Mouse (Mus musculus) thymus, adult 18-20 months (tissue): ENCODE data around the gene Vnn1.

Source experiments
- DNase-seq, 2 experiments: peaks; one replicate each; pipeline ENCODE4 v3.0.0; 2022; ENCODE audit warnings: mixed read lengths in 2 of 2

Vnn1 gene

GRCm38 (mm10) chr10:23894601-23895349 lies at the start of gene Vnn1:
TSS of gene Vnn1 (plus strand) at chr10:23894688.
- DNase-seq, result no peak

- no peak for DNase-seq
Measured at GRCm38 (mm10) chr10:23851228-23851912, 43.1 kb upstream of the Vnn1 start, which contains the start of gene Vnn3. TSS of gene Vnn3 (plus strand) at chr10:23851462.

- no peak for DNase-seq
Measured at GRCm38 (mm10) chr10:23852096-23852495, 42.4 kb upstream of the Vnn1 start.

- DNase-seq, result no peak
Measured at GRCm38 (mm10) chr10:23864362-23865312, 29.9 kb upstream of the Vnn1 start.

GRCm38 (mm10) chr10:23880695-23881094 lies 13.8 kb upstream of the Vnn1 start:
- DNase-seq, result no peak

GRCm38 (mm10) chr10:23884910-23885309 lies 9.6 kb upstream of the Vnn1 start:
- DNase-seq, result no peak

GRCm38 (mm10) chr10:23886060-23886459 lies 8.4 kb upstream of the Vnn1 start:
- no peak for DNase-seq

GRCm38 (mm10) chr10:23892987-23893386 lies 1.5 kb upstream of the Vnn1 start:
- DNase-seq, result no peak

- no peak for DNase-seq
Measured at GRCm38 (mm10) chr10:23895376-23895775, 888 bp downstream of the Vnn1 start.

GRCm38 (mm10) chr10:23901119-23901518 lies 6.6 kb downstream of the Vnn1 start:
- DNase-seq, result no peak

GRCm38 (mm10) chr10:23905661-23906060 lies 11.2 kb downstream of the Vnn1 start:
- DNase-seq, result no peak

- DNase-seq, result no peak
Measured at GRCm38 (mm10) chr10:23920056-23920455, 25.6 kb downstream of the Vnn1 start, which contains the start of gene Taar1. TSS of gene Taar1 (plus strand) at chr10:23920356.

- no peak for DNase-seq
Measured at GRCm38 (mm10) chr10:23922468-23922867, 28.0 kb downstream of the Vnn1 start.

- no peak for DNase-seq
Measured at GRCm38 (mm10) chr10:23923941-23924340, 29.5 kb downstream of the Vnn1 start.

GRCm38 (mm10) chr10:23937613-23938012 lies 43.1 kb downstream of the Vnn1 start:
- DNase-seq, result no peak

- DNase-seq, result no peak
Measured at GRCm38 (mm10) chr10:23938312-23938711, 43.8 kb downstream of the Vnn1 start, which contains the start of gene Taar2. TSS of gene Taar2 (plus strand) at chr10:23938572.

- no peak for DNase-seq
Measured at GRCm38 (mm10) chr10:23942465-23942864, 48.0 kb downstream of the Vnn1 start.

GRCm38 (mm10) chr10:23948026-23948425 lies 53.5 kb downstream of the Vnn1 start:
- no peak for DNase-seq

- no peak for DNase-seq
Measured at GRCm38 (mm10) chr10:23949508-23950005, 55.1 kb downstream of the Vnn1 start, which contains the start of gene Taar3. TSS of gene Taar3 (plus strand) at chr10:23949558.

- no peak for DNase-seq
Measured at GRCm38 (mm10) chr10:23951714-23952113, 57.2 kb downstream of the Vnn1 start.
